Mouse (Mus musculus) thymus, postnatal 4 days (tissue): ENCODE measurements around the gene Cytip.

ENCODE experiments used
- DNase-seq: peaks from one replicate; pipeline ENCODE4 v3.0.0; 2021

Gene Cytip

DNA sequence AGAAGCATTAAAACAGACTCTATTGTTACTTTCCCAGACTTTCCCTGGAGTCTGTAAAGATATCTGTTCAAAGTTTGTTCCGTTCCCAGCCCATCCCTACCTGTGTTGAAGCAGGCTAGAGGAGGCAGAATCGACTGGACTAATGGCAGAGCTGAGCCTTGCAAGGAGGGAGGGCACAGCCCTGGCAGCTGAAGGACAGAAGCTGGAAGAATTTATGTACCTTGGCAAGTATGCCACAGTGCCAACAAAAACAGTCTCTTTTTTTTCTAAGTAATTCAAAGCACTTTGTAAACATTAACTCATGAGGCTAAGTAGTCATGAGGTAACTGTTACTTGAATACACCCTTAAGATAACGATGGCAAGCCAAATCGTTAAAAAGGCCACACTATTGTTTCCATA lies at the start of gene Cytip:
TSS of gene Cytip (minus strand) at position 187 of the 400 bp plus-strand sequence.
- DNase-seq, result no peak

DNA sequence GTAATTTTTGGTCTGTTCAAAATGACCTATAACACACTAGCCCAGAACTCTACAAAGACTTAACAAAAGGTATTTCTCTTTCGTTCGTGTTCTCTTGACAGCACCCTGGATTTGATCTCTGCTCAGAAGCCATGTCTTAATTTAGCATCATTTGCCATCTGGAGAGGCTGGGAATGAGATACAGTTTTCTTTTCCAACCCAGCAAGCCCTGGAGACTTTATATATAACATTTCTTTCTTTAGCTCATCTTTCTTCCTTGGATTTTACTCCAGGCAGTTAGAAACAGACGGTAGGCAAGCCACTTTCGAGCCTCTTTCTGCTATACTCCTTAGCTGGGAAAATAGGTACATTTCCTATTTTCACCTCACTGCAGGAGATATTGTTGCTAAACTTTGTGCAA lies 45.3 kb upstream of the Cytip start:
- no peak for DNase-seq

DNA sequence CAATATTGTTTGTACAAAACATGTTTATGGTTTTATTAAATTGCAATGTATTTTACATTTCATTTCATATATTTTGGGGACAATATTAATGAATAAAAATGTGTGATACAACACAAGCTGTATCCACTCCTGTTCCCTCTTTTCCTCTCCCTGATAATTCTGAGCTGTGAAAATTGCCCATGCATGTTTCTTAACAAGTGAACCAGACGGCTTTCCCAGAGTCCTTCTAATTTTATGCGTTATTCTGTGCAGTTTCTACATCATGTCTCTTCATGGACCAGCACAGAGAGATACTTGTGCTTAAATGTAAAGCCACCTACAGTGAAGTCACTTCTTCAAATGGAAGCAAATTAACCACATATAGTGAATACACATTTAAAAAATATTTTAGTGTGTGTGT lies 42.2 kb upstream of the Cytip start:
- DNase-seq, result no peak

DNA sequence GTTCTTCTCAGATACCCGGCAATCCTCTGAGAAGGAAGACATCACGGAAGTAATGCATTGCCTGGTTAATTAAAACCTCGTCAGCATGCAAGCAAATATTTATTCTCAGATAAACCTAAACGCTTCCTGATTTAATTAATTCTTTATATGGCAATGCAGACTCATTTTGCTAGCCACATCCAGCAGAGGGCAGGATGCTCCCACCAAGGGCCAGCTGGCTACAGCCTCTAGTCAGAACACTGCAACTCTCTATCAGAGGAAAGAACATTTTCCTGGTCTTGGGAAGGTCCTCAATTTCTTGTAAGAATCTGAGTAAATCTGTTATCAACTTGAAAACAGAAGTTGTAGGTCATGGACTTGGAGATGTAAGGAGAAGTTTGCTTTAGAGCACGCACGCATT lies 4.1 kb upstream of the Cytip start:
- DNase-seq, result peak; percentile 66

DNA sequence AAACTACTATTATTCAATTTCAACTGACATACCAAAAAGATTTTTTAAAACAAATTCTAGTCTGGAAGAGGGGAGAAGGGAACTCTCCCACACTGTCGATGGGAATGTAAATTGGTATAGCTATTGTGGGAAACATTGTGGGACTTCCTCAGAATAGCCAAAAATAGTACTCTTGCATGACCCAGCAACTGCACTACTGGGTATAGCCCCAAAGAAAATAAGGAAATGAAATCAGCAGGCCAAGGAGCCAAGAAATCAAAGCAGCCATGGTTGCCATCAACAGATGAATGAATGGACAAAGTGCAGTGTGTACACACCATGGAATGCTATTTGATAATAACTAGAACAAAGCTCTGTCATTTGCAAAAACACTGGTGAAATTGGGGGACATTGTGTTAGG lies 1.5 kb upstream of the Cytip start:
- DNase-seq, result no peak

DNA sequence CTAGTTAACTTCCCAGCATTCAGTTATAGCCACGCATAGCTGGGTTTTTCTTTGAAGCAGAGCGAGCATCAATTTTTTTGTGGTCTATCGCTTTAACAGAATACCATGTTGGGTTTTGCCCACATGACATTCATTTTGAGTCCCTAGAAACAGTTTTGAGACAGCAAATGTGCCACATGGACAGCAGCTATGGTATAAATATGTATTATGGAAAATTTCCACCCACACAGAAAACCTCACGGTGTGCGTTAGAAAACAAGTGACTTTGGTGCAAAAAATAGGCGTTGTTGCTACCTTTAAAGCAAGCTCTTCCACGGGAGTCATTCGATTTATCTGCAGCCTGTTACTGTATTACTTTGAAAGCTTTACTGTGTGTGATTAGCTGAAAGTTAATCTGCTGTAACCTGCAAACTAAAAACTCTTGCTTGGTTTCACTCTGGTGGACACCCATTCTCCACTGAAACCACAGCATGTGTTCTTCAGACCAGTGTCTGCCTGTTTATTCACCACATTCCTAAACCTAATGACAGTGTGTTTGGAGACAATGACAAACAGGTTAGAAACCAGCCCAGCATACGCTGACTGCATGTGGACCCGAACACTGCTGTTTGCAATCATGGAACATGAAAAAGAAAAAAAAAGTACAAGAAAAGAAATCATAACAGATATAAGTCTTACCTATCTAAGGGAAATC lies 763 bp downstream of the Cytip start:
- no peak for DNase-seq

DNA sequence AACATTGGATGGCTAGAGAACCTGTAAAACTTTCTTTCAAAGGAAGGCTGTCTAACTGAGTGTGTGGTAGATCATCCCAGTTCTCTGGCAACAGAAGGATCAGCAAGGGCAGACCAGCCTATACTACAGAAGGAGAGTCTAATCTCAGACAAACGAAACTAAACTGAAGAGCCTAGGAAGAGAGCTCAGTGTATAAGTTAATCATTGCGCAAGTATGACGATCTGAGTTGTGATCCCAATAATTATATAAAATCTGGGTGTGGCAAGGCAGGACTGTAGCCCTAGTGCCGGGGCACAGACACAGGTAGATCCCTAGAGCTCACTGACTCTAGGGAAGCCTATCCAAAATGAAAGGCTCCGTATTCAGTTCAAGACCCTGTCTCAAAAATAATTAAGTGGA lies 3.2 kb downstream of the Cytip start:
- no peak for DNase-seq

DNA sequence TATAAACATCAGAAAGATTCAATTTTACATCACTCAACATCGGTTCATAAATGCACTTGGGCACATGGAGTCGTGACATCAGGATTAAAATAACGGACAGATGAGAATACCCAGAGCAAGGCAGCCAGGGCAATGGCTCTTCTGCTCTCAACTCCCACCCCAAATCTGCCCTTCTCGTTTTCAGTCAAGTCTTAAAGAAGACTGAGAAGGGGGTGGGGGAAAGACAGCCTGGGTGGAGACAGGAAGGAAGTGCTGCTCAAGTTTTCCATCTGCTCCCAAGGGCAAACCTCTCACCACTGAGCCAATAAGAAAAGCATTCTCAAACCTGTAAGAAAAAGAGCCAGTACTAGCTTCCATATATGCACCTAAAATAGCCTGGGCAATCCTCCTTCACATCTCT lies 5.8 kb downstream of the Cytip start:
- no peak for DNase-seq

DNA sequence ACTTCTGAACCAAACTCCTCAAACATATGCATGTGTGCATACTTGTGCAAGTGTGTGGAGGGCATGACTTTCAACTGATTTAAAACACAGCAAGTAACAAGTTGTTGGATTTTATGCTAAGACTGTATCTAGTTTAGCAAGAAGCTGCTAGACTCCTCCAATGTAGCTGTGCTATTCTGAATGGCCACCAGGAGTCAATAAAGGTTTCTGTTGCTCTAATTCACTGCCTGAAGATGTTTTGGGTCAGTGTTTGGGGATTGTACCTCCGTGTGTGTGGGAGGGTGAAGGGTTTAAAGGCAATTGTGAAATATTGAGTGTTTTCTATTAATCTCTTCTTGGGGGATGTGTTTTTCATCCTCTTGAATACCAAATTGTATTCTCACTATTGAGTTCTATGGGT lies 6.4 kb downstream of the Cytip start:
- DNase-seq, result no peak

DNA sequence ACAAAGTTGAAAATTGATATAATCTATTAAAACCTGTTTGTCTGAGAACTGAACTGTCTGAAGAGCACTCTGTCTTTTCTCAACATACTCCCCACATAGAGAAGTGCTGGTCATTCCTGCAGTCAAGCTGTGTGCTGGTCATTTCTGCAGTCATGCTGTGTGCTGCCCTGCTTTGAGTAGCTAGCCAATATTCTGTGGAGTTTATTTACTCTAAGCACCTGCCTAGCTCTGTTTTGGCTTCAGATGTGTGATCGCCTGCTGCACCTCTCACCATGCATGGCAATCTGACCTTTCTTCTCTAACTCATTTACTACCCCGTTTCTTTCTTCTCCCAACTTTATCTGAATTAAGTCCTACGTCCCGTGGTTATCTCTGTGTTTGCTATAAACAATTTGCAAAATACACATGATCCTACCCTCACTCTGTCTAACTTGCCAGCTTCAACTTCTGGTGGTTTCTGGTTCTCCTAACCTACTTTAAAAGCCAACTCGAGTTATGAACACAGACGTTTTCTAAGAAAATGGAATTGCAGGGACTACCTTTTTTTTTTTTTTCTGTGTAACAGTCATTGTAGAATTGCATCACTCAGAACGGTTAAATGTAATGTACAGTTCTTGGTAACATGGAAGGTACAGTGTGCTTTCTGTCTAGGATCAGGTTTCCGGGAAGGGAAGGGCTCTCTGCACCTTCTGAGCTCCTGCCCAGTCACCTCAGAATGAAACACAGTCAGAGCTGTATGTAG lies 7.9 kb downstream of the Cytip start:
- DNase-seq, result no peak

DNA sequence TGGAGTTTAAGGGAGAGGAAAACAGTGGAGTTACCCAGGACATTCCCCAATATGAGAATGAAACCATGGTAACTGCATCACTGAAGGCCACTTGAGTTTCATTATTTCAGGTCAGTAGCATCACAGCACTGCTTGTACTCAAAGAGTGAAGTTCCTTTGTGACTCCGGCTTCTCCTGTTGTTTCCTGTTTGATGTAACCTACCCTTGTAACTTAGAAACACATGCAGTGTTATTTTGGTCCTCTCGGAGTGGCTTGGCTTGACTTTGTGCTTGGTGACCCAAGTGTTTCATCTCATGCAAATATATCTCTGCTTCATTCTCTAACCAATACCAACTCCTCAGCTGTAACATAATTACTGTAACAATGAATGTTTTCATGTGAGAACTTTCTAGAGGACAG lies 11.1 kb downstream of the Cytip start:
- DNase-seq, result no peak

DNA sequence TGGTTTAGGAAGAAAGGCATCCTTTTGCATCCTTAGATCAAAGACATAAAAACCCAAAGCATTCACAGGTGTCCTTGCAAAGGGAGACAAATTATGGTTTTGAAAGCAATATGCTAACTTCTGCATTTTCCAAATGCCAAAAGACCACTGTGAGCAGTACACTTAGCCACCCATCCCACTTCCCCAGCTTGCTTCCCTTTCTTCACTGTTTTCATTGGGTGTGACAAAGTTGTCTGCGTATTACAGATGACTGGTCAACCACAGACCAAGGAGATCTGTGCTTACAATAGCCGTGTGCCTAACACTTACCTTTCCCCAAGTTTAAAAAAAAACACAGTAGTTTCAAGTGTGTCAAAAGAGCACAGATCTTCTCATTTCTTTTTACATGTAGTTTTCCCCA lies 11.7 kb downstream of the Cytip start:
- no peak for DNase-seq

DNA sequence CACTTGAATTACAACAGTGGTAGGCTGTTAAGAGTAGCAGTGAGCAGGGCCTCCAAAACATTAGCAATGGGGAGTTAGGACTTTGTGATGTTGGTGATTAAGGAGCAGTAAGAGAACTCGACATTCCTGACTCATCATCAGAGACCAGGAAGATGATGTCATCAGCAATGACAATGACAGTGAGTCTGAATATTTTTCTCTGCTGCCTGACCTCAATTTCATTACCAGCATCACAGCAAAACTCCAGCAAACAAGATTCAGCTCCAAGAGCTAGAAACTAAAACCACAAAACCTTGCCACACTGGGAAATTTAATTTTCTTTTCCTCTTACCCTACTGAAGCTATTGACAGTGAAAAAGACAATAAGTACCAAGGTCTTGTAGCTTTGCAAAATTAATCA lies 14.6 kb downstream of the Cytip start:
- no peak for DNase-seq

DNA sequence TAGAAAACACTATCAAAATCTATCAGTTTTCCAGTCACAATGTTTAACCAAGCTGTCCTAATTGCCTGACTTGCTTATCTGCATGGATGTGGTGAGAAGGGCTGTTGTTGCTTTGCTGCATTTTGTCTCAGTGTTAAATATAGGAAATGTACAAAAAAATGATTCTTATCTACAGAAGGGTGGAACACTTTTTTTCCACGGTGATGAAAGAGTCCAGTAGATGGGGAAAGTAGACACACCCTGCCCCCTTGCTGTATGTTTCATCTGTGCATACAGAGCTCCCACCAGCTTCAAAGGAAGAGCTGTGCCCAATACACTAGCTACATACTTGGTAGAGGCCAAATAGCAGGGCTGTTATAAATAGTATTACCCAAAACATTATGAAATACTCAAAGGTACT lies 16.3 kb downstream of the Cytip start:
- DNase-seq, result peak; percentile 36

DNA sequence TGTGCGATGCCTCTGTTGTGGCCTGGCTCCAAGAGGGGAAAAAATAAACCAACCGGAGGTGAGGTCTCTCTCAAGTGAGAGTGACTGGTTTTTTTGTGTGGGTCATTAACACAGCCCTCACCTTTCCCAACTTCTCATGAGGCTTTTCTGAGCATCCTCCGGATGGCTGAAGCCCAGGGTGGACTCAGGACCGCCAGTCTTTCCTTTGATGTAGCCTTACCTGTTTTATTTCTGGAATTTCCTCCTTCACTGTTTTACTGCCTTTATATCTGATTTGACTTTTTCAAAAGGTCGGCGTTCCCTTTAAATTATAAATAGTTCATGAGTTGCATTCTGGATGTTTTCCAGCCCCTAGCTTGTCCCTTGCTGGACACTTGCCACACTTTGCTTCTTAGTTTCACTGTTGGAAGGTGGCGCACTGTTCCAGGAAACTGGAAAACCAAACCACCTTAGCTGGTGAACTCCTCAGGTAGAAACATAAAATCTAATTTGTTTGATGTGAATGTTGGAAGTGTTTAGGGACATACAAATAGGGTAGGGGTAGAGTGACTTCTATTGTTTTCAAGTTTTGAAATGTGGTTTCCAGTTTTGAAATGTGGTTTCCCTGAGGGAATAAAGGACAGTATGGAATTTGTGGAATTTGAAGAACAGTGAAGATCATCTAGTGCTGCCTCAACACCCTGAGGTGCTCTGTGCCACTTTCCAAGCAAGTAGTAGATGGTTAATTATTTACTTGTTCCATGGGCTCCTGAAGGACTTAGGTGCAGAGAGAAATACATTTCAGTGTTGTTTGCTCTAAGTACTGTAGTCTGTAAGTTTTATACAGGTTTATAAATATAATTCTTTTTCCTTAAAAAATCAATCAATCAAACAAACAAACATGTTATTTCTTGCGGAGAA lies 19.7 kb downstream of the Cytip start:
- no peak for DNase-seq

DNA sequence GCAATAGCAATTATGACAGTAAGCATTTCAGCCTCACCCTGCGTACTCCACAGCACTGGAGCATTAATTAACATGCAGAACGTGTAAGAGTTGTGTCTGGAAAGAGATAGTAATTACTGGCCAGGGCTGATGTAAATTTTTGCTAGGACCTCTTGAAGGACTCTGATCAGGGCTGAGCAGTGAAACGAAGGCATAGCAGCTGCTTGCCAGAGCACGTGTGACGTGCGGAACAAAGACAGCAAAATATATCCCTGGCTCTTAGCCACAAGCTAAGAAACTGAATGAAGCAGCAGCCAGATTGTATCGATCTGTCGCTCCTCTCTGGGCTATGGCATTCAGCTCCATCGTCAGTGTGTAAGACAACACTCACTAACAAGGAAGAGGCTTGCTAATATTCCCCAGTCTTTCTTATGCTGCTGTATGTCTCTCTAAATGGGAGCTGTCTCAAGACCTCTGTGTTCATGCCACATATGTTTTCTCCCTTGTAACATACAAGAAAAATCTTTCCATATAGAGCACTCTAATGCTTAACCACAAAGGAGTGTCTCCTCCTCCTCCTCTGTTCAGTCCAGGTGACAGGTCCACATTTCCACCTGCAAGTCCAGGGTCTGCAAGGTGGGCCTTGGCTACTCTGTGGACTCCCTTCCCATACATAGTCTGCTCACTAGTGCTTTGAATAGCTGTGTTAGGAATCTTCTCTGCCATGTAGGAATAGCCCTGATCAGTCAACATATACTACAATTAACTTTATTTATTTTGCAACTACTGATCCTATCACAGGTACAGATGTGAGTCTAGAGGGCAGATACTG lies 20.7 kb downstream of the Cytip start:
- no peak for DNase-seq

DNA sequence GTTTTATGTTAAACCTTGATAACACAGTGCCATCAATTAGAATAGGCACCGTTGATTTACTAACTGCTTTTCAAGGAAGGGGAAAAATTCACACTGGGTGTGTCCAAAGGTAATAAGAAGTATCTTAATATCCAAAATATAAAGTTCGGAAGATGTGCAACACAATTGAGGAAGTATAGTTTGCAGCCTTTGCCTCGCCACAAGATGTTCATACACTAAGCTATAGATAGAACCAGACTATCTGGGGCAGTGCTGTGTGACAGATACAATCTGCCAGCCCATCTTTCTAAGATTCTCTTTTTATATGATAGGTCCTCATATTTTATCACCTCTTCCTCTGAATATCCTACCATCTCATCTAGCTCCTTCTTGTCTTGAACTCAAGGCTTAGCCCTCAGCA lies 22.4 kb downstream of the Cytip start:
- DNase-seq, result no peak

DNA sequence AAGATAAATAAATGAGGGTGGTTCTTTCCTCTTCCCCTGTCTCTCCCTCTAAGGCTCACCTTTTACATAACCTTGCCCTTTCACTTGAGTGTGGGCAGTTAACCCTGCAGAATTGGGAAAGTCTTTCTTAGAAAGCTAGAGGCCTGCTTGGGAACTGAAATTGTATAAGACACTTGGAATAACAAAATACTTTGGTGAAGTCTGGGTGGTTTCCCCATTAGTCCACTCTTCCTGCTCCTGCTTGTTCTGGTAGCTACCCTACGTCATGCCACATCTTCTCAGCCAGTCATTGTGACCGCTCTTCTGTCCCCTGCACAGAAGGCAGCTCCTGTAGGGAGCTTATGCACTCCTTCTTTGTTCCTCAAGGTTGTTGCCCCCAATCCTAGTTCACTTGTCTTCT lies 26.2 kb downstream of the Cytip start:
- DNase-seq, result no peak

DNA sequence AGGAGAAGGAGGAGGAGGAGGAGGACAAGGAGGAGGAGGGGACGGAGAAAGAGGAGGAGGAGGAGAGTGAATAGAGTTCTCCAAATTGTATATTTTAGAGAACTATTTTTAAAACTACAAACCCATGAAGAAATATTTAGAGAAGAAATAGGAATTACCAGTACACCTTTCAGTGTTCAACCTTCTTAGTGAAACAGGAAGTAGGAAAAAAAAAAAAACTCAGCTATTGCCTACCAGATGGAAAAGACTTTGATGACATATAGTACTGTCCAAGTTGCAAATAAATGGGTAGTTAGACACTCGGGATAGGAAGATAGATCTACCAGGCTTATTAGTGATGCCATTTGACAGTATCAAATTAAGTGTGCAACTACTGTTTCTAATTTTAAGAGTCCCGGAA lies 27.7 kb downstream of the Cytip start:
- DNase-seq, result no peak

DNA sequence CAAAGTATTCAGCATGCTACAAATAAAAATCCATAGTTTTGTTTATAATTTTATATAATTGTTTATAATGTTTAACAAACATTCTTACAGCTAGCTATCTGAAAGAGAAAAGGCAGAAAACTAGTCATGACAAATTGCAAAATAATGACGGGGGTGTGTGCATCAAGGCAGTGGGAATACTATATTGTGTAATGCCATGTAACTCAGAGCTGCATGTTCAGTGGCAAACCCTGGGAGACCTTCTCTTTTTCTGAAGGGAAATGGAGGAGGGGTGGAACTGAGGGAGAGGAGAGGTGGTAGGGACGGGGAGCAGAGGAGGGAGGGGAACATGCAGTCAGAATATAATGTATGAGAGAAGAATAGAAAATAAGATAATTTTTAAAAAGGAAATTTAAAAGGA lies 28.6 kb downstream of the Cytip start:
- DNase-seq, result no peak

DNA sequence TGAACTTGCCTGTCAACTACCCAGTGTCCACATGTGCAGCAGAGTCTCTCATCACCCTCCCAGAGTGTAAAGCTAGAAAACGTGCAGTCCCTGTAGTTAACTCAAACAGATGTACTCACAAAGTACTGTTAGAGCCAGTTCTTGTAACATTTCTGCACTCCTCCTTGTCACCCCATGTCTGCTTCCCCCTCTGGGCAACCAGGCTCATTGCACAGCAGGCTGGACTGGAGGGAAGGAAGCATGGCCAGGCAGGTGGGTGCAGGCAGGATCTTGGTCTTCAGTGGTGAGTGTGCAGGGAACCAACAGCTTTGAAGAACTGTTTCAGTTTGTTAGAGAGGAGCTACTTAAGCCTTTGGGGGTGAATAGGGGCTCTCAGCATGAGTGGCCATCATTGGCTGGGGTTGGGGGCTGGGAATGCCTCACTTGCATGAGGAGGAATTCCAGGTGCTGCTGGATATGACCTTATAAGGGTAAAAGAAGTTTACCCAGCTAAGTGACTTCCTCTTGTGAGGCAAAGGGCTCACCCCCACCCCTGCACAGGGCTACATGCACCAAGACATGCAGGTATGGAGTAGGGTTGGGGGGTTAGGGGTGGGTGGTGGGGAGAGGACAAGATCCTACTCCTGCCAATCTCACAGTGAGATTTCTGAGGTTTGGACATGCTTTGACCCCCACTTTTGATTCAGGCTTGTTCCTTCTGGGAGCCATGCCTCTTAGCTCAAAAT lies 31.7 kb downstream of the Cytip start:
- DNase-seq, result peak; percentile 68

DNA sequence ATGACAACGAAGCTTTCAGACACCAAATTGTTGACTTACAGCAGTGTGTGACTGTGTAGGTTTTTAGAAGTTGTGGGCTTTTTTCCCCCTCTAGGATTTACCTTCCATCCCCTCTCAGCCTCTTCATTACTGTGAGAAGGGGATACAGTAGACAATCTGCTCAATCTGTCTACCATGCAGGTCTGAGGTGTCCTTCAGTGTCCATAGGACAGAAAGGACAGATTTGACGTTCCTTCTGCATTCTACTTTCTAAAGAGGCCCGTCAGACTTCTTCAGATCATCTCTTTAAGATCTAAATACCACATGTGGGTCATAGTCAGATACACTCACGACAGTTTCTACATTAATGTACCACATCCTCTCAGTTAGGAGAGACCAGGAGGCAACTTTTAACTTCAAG lies 33.5 kb downstream of the Cytip start:
- DNase-seq, result no peak
